Mouse (Mus musculus) brain, embryonic 14.5 days (tissue): Measurements from ENCODE around the gene Fbxo36. TPM values are rescaled to one million over a fixed set of nuclear protein-coding genes. Genes with fewer than 3 reads are reported as not detected.

ENCODE experiments used
- DNase-seq: peaks from one replicate; pipeline ENCODE4 v3.0.0-alpha.2; 2011; ENCODE audit warnings: low read depth
- CTCF ChIP-seq: fragments of 200-500 bp; IDR thresholded peaks from 2 replicates; pipeline ENCODE4 v1.5.1; 2012; ENCODE audit warnings: inconsistent platforms, mild to moderate bottlenecking, moderate library complexity, borderline replicate concordance; ENCODE audit not compliant: insufficient read depth, insufficient read length; ENCODE audit errors: extremely low read depth
- POLR2A ChIP-seq: fragments of 200-500 bp; IDR thresholded peaks from 2 replicates; pipeline ENCODE4 v1.6.1; 2012; ENCODE audit warnings: mild to moderate bottlenecking, inconsistent platforms, borderline replicate concordance; ENCODE audit not compliant: poor library complexity, insufficient read depth, insufficient read length, severe bottlenecking; ENCODE audit errors: extremely low read depth
- polyA plus RNA-seq: library from polyadenylated mRNA; depleted of rRNA; stranded (reverse); fragments of >200 nt; gene quantifications from 2 replicates; pipeline ENCODE4 v1.2.3, GENCODE M21; 2012; rRNA removed

Fbxo36 gene
- polyA plus RNA-seq, result 4.0 and 4.9 TPM in 2 replicates

DNA sequence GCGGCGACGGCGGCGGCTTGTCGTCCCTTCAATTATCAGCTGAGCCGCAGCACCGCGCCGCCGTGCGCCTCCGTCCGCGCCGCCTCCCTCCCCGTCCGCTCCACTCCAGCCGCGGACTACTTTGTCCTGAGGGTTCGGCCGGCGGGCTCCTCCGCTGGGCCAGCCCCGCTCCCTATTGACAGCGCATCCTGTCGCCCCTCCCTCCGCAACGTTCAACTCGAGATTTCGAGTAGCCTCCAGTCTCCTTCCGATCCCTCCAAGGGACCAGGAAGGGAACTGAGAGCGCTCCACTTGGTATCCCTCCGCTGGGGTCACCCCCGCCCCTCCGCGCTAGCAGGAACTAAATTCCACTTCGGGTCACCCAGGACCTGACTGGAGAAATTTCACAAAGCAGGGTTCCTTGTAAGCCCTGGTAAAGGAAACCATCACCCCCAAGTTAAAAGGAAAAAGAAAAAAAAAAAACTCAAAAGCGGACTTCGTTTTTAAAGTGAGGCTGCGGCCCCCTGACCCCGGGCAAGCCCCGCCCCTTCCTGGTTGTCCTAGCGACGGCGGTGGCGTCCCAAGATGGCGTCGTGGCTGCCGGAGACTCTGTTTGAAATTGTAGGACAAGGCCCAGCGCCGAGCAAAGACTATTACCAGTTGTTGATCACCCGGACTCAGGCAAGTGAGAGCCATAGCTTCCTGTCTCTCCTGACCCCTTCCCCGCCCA is at the start of gene Fbxo36:
Gene Fbxo36 (plus strand): TSS at position 533 of the 709 bp plus-strand sequence.
- DNase-seq, result peak; percentile 99
- peak; percentile 79 for TF ChIP-seq POLR2A
- TF ChIP-seq CTCF, result no peak

DNA sequence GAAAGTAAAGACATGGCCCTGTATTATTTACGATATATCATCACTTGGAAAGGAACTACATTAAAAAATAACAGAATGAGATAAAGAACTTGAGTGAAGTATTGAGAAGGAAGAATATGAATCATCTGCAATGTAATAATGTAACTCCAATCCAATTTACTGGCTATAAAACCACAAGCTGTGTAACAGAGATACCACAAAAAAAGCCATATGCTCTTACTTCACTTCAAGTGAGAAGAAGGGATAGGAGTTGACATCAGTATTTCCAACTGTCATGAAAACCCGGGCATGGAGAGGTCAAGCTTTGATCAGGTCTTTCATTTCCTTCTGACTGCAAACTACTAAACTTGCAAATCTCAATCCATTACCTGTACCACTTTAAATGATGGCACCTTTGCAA is 48.2 kb upstream of the Fbxo36 start:
- TF ChIP-seq CTCF, result no peak
- no peak for TF ChIP-seq POLR2A
- DNase-seq, result no peak

DNA sequence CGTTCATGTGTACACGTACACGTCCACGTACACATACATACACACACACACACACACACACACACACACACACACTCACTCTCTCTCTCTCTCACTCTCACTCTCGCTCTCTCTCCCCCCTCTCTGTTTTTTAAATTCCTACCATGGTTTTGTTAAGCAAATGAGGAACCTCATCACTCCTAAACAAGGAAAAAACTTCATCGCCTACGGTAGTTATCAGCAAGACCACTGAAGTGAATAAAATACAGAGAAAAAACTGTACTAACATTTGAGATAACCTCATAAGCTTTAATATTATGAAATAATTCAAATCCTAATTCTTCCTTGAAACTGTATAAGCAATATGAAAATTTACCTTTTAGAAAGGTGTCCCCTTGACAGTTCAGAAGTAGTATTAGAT is 44.3 kb upstream of the Fbxo36 start:
- no peak for TF ChIP-seq CTCF
- no peak for DNase-seq

DNA sequence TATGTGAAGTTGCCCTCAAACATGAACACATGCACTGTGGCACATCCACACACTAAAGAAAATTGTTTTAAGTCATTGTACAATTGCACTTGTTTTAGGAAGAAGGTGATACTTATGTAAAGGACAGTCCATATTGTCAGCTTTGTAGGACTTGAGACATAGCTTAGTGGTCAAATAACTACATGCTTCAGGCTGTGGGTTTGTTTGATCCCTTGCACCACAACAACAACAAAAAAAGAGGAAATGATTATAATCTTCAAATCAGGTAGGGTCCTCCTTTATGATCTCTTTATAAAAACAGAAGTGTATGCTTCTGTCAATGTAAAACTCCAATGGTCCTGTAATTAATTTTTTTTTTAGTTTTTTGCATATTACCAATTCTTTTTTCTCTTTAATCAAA is 40.5 kb upstream of the Fbxo36 start:
- TF ChIP-seq CTCF (no peak), POLR2A (no peak)
- no peak for DNase-seq

DNA sequence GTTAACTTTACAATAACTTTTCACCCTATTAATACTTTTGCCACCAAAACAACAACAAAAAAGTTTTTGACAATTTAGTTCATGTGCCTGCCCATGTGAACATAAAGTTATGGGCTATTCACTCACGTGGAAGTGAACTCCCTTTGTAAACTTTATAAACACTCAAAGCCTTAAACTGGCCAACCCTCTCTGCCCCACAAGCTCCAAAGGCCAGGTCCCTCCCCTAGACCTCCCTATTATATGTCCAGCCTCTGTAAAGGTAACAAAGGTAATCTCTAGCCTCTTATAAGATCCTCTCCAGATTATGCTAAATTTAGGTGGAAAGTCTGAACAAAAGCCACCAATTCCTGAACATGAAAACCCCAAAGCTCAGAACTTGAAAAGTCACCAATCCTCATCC is 35.9 kb upstream of the Fbxo36 start:
- TF ChIP-seq CTCF (no peak), POLR2A (no peak)

DNA sequence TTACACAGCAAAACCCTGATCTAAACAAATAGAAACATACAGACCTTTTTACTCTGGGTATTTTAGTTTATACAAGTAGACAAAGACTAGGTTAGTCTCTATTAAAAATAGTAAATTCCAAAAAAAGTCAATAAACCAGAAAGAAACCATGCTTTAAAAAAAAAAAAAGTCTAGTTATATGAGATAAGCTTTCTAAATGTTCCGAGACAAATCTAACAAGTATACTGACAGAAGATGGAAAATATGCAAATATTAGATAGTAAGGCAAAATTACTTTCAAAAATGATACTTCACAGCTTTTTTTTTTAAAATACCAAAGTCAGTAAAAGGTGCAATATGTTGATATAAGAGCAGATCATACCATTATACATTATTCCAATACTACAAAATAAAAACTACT is 22.0 kb upstream of the Fbxo36 start:
- no peak for TF ChIP-seq POLR2A
- TF ChIP-seq CTCF, result no peak

More for the DNA sequence above, 35.9 kb upstream of the Fbxo36 start:
- DNase-seq, result no peak

DNA sequence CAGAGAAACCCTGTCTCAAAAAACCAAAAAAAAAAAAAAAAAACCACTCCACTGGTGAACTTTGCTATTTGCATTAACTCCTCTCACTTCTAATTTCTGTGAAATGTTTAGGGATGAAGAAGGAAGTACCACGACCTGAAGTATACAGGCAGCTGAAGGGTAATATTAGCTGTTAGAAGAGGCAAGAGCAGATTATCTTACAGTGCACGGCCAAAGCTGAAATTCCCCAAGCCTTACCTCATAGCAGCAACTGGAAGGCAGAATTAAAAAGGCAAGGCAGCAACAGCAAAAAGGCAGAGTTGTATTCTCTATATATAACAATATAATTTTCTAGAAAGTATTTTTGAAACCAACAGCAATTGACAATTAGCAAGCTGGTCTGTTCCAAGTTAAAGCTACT is 14.6 kb upstream of the Fbxo36 start:
- no peak for TF ChIP-seq CTCF
- no peak for TF ChIP-seq POLR2A
- DNase-seq, result no peak

More for the DNA sequence above, 22.0 kb upstream of the Fbxo36 start:
- no peak for DNase-seq

DNA sequence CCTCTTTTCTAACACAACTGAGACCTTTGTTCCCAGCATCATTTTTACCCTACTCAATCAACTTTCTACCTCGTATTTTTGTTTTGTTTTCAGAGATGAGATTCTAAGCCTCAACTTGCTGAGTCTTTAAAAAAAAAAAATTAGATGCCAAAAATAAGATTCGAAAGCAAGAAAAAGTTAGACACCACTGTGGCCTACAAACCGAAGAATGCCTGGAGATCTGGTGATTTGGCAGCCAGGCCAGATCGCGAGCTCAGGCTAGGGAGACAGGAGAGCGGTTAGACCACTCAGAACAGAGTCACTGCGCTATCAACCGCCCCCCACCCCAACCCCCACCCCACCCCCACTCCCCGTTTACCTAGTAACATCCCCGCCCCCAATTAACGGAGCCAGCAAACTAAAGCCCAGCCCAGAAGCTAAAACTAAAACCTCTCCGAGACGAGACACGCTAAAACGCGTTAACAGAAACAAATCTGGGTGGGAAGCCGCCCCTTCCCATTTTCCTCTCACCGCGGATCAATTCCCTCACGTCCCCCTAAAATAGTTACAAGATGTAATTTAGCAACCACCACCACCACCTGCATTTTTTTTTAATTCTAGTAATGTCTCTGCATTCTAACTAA is 2.0 kb upstream of the Fbxo36 start:
- TF ChIP-seq POLR2A, result no peak
- no peak for TF ChIP-seq CTCF
- peak; percentile 5 for DNase-seq

DNA sequence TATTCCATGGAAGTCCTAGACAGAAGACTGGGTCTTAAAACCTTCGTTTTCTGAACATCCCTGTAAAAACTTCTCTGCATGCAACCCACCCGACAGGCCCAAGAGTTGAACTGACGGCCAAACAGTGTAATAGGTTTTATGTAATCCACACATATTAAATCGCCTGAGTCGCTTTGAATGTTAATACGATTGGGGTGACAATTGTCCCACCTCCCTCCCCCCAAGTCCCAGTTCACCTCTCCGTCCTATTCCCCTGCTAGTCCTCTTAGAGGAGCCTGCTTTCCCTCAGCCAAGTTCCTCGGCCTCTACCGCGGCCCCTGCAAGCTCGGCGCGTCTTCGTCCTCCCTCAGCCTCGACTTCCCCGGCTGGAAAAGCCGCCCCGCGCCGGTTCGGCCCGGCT is 1.5 kb upstream of the Fbxo36 start:
- DNase-seq, result no peak

DNA sequence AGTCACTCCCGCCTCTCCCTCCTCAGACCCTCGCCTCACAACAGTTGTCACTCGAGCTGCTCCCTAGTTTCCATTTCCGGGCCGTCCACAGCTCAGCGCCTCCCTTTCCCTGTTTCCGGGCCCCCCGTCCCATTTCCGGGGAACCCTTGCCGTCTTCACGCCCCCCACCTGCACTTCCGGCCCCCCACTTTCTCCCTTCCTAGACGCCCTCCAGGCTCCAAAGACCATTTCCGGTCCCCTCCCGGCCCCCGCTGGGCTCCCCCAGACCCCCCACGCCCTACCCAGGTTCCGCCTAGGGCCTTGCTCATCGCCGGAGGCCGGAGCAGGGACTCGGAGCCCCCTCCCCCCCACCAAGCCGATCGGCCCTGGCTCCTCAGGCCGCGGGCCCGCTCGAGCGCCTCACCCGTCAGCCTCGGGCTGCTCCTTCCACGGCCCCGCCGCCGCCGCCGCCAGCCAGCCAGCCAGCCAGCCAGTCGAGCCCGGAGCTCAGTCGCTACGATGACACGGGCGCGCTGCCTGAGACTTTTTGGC is 955 bp upstream of the Fbxo36 start:
- TF ChIP-seq POLR2A, result no peak
- TF ChIP-seq CTCF, result no peak
- DNase-seq, result peak; percentile 91

More for the DNA sequence above, 1.5 kb upstream of the Fbxo36 start:
- TF ChIP-seq CTCF (no peak), POLR2A (no peak)

DNA sequence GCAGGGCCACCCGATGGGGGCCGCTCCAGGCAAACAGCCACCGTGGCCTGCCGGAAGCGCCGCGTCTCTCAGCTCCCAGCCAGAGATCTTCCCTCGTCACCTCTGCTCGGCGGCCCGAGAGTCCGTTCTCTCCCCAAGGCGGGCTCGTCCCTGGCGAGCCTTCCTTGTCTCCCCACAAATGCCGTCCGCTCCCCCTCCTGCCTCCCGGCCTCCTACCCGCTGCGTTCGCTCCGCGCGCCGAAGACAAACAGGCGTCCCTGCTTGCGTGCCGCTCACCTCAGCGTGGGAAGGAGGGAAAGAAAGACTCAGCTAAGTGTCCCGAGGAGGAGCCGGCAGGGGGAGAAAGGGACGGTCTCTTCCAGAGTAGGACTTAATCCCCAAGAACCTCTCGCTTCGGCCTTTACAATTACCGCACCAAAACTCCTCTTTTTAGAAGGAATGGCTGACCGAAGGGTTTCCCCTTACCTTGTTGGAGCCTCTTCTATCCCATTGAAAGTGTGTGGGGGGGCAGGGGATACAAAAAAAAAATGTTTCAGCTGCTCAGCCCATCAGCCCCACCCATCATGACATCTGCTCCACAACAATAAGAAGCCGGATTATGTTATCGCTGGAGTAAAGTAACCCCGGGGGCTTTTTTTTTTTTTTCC is 500 bp downstream of the Fbxo36 start, which contains the start of gene Trip12:
Gene Trip12 (minus strand): TSS at position 499 of the 647 bp plus-strand sequence.
- DNase-seq, result no peak
- TF ChIP-seq POLR2A (no peak), CTCF (no peak)
